8 mouse cellular contexts compared by ENCODE assay signal in genomic region chr10:94609309-94609777, GRCm38 (mm10).
DNase-seq lines count a peak whose midpoint lies in the region; ATAC-seq and TF ChIP-seq lines count a peak whose summit lies in the region.

No protein-coding gene starts in this region.

- H3K36me3 ChIP-seq in C2C12 (ENCODE audit: control insufficient read depth, insufficient read depth), result no peaks in the 10 kb centered on the region
- H3K36me3 ChIP-seq in heart, embryonic 11.5 days (ENCODE audit: control insufficient read depth, insufficient read depth, low read length), result no peaks in the 10 kb centered on the region
- no peaks in the 10 kb centered on the region for H3K36me3 ChIP-seq in kidney, embryonic 14.5 days (ENCODE audit: control insufficient read depth, insufficient read depth, low read length)
- no peaks in the 10 kb centered on the region for H3K36me3 ChIP-seq in limb, embryonic 14.5 days (ENCODE audit: control insufficient read depth, insufficient read depth, low read length)
- H3K36me3 ChIP-seq in midbrain, postnatal 0 days (ENCODE audit: insufficient read depth, low read length), result no peaks in the 10 kb centered on the region
- no peaks in the 10 kb centered on the region for H3K36me3 ChIP-seq in stomach, embryonic 15.5 days

- no peaks in the 10 kb centered on the region for H3K79me3 ChIP-seq in C2C12 (ENCODE audit: low read depth)

- WGBS in heart, embryonic 11.5 days (ENCODE audit: insufficient replicate concordance), result 47% methylated on average over 5 of the region's 5 CpGs
- 65% methylated on average over 5 of the region's 5 CpGs for WGBS in kidney, embryonic 14.5 days
- 52% methylated on average over 5 of the region's 5 CpGs for WGBS in limb, embryonic 14.5 days
- 57% methylated on average over 5 of the region's 5 CpGs for WGBS in midbrain, postnatal 0 days
- WGBS in stomach, embryonic 15.5 days, result 60% methylated on average over 5 of the region's 5 CpGs

- no peak overlapping the region for H3K27ac ChIP-seq in embryonic fibroblast, embryonic 13.5 days (ENCODE audit: insufficient read depth, low read length)
- H3K27ac ChIP-seq in heart, embryonic 11.5 days (ENCODE audit: low read depth, low read length), result no peak overlapping the region
- no peak overlapping the region for H3K27ac ChIP-seq in kidney, embryonic 14.5 days (ENCODE audit: low read depth, low read length)
- H3K27ac ChIP-seq in limb, embryonic 14.5 days (replicated peaks; ENCODE audit: low read depth, low read length), result no peak overlapping the region
- H3K27ac ChIP-seq in midbrain, postnatal 0 days (ENCODE audit: low read depth, low read length), result no peak overlapping the region
- no peak overlapping the region for H3K27ac ChIP-seq in stomach, embryonic 15.5 days

- no peak overlapping the region for H3ac ChIP-seq in C2C12 (ENCODE audit: control insufficient read depth, insufficient read length, low read depth)

- H3K9ac ChIP-seq in heart, embryonic 11.5 days (ENCODE audit: low read depth, low read length), result no peak overlapping the region
- no peak overlapping the region for H3K9ac ChIP-seq in kidney, embryonic 14.5 days (ENCODE audit: low read depth, low read length)
- no peak overlapping the region for H3K9ac ChIP-seq in limb, embryonic 14.5 days (ENCODE audit: low read depth, low read length, severe bottlenecking)
- H3K9ac ChIP-seq in midbrain, postnatal 0 days (replicated peaks; ENCODE audit: low read length, poor library complexity, severe bottlenecking), result no peak overlapping the region
- no peak overlapping the region for H3K9ac ChIP-seq in stomach, embryonic 15.5 days

- no peak overlapping the region for H3K4me3 ChIP-seq in C2C12 (ENCODE audit: insufficient read depth, poor library complexity, severe bottlenecking)
- no peak overlapping the region for H3K4me3 ChIP-seq in embryonic fibroblast, embryonic 13.5 days (ENCODE audit: insufficient read depth, low read length)
- no peak overlapping the region for H3K4me3 ChIP-seq in heart, embryonic 11.5 days (ENCODE audit: low read depth, low read length)
- no peak overlapping the region for H3K4me3 ChIP-seq in kidney, embryonic 14.5 days (ENCODE audit: low read length)
- no peak overlapping the region for H3K4me3 ChIP-seq in limb, embryonic 14.5 days (replicated peaks; ENCODE audit: low read length)
- H3K4me3 ChIP-seq in midbrain, postnatal 0 days (ENCODE audit: low read depth, low read length), result no peak overlapping the region
- H3K4me3 ChIP-seq in stomach, embryonic 15.5 days (replicated peaks), result no peak overlapping the region

- H3K4me2 ChIP-seq in heart, embryonic 11.5 days, result no peak overlapping the region
- H3K4me2 ChIP-seq in kidney, embryonic 14.5 days (replicated peaks; ENCODE audit: low read depth, low read length), result no peak overlapping the region
- H3K4me2 ChIP-seq in limb, embryonic 14.5 days (replicated peaks; ENCODE audit: low read depth, low read length, severe bottlenecking), result no peak overlapping the region
- H3K4me2 ChIP-seq in midbrain, postnatal 0 days (ENCODE audit: low read depth, low read length, poor library complexity, severe bottlenecking), result no peak overlapping the region
- no peak overlapping the region for H3K4me2 ChIP-seq in stomach, embryonic 15.5 days

- no peaks in the 10 kb centered on the region for H3K4me1 ChIP-seq in embryonic fibroblast, embryonic 13.5 days (ENCODE audit: control insufficient read depth, insufficient read depth, low read length)
- 0 out of 2 replicates have a peak, but pooled peaks cover 4% of the 10 kb centered on the region for H3K4me1 ChIP-seq in heart, embryonic 11.5 days (ENCODE audit: control insufficient read depth, insufficient read depth, low read length)
- H3K4me1 ChIP-seq in kidney, embryonic 14.5 days (ENCODE audit: control insufficient read depth, insufficient read depth, low read length), result no peaks in the 10 kb centered on the region
- H3K4me1 ChIP-seq in limb, embryonic 14.5 days (ENCODE audit: control insufficient read depth, insufficient read depth, low read length), result no peaks in the 10 kb centered on the region
- H3K4me1 ChIP-seq in midbrain, postnatal 0 days (ENCODE audit: insufficient read depth, low read length), result peaks cover 9% of the 10 kb centered on the region
- H3K4me1 ChIP-seq in stomach, embryonic 15.5 days, result no peaks in the 10 kb centered on the region

- no peaks in the 10 kb centered on the region for H3K79me2 ChIP-seq in C2C12 (ENCODE audit: control insufficient read depth, insufficient read depth)

- H3K27me3 ChIP-seq in C2C12 (ENCODE audit: control insufficient read depth, insufficient read depth, insufficient read length), result no peaks in the 10 kb centered on the region
- H3K27me3 ChIP-seq in heart, embryonic 11.5 days (ENCODE audit: control insufficient read depth, insufficient read depth, low read length), result no peaks in the 10 kb centered on the region
- H3K27me3 ChIP-seq in kidney, embryonic 14.5 days (ENCODE audit: control insufficient read depth, insufficient read depth, low read length), result no peaks in the 10 kb centered on the region
- no peaks in the 10 kb centered on the region for H3K27me3 ChIP-seq in limb, embryonic 14.5 days (ENCODE audit: control insufficient read depth, insufficient read depth, low read length)
- H3K27me3 ChIP-seq in midbrain, postnatal 0 days (ENCODE audit: insufficient read depth, low read length), result no peaks in the 10 kb centered on the region
- H3K27me3 ChIP-seq in stomach, embryonic 15.5 days (replicated peaks), result no peaks in the 10 kb centered on the region

- peak; percentile 55 to 70 for DNase-seq in adrenal gland, postnatal 36 days
- DNase-seq in limb, embryonic 14.5 days (ENCODE audit: low spot score), result peak; percentile 77
- DNase-seq in midbrain, postnatal 0 days (ENCODE audit: low spot score), result peak; percentile 87

- peak; percentile 55; the same call in 1 of the 2 replicates for ATAC-seq in heart, embryonic 11.5 days (replicated peaks; ENCODE audit: insufficient number of reproducible peaks, low FRiP score, low TSS enrichment)
- peak; percentile 87 for ATAC-seq in kidney, embryonic 14.5 days (ENCODE audit: low FRiP score, low TSS enrichment)
- ATAC-seq in limb, embryonic 14.5 days (ENCODE audit: low FRiP score, low read depth), result no peak
- ATAC-seq in midbrain, postnatal 0 days (ENCODE audit: low FRiP score), result peak; percentile 64; the same call in 1 of the 2 replicates
- ATAC-seq in stomach, embryonic 15.5 days (ENCODE audit: insufficient read depth, low FRiP score, low read depth), result peak; percentile 70; the same call in 1 of the 2 replicates

- H3K9me3 ChIP-seq in heart, embryonic 11.5 days (replicated peaks; ENCODE audit: control insufficient read depth, low read length), result no peaks in the 10 kb centered on the region
- no peaks in the 10 kb centered on the region for H3K9me3 ChIP-seq in kidney, embryonic 14.5 days (ENCODE audit: control insufficient read depth, low read length)
- H3K9me3 ChIP-seq in limb, embryonic 14.5 days (ENCODE audit: control insufficient read depth, low read length), result no peaks in the 10 kb centered on the region
- no peaks in the 10 kb centered on the region for H3K9me3 ChIP-seq in midbrain, postnatal 0 days (ENCODE audit: low read length)
- H3K9me3 ChIP-seq in stomach, embryonic 15.5 days, result no peaks in the 10 kb centered on the region

- TF ChIP-seq CTCF in C2C12 (IDR thresholded peaks at IDR 0.05; ENCODE audit: control insufficient read depth, insufficient read depth, insufficient read length), result peak; percentile 63
- peak; percentile 34; the same call in 1 of the 2 replicates for TF ChIP-seq CTCF in embryonic fibroblast, embryonic 13.5 days (IDR thresholded peaks at IDR 0.05; ENCODE audit: borderline replicate concordance, insufficient read depth, low read length)
- peak; percentile 89 for TF ChIP-seq CTCF in midbrain, postnatal 0 days (IDR thresholded peaks at IDR 0.05)

- TF ChIP-seq POLR2A in embryonic fibroblast, embryonic 13.5 days (IDR thresholded peaks at IDR 0.05; ENCODE audit: low read depth, low read length), result no peak
- TF ChIP-seq POLR2A in limb, embryonic 14.5 days (IDR thresholded peaks at IDR 0.05; ENCODE audit: borderline replicate concordance, extremely low read depth, insufficient read depth, insufficient read length), result no peak

TF ChIP-seq in C2C12, 6 proteins besides CTCF, POLR2A, EP300 and RAD21:
- no peak for TF ChIP-seq CEBPB (IDR thresholded peaks at IDR 0.05; ENCODE audit: low read depth)
- TF ChIP-seq FOSL1 (IDR thresholded peaks at IDR 0.05; ENCODE audit: insufficient read depth, low read length, poor library complexity, severe bottlenecking), result no peak
- TF ChIP-seq MYOG (IDR thresholded peaks at IDR 0.05; ENCODE audit: control insufficient read depth, extremely low read depth, insufficient read length), result no peak
- no peak for TF ChIP-seq MYOD1 (IDR thresholded peaks at IDR 0.05; ENCODE audit: control insufficient read depth, insufficient read length, low read depth)
- no peak for TF ChIP-seq USF1 (IDR thresholded peaks at IDR 0.05; ENCODE audit: low read depth)
- no peak for TF ChIP-seq MAX (IDR thresholded peaks at IDR 0.05)

Comparison
In these comparisons a context has a peak if more than half of its experiments do, and no peak if none do; other contexts are left out.
1. CTCF ChIP-seq: peak in every context shown above with its lines; median percentile 89 in midbrain, postnatal 0 days; 63 in C2C12; 34 in embryonic fibroblast, embryonic 13.5 days.